ENCODE assay signal across 23 mouse cellular contexts in genomic region chr14:21602937-21603336, GRCm38 (mm10).
DNase-seq lines count a peak whose midpoint lies in the region; ATAC-seq lines count a peak whose summit lies in the region.
"Had no signal": no experiment of that assay in that cellular context is flagged by ENCODE, and none has a peak within 500 bp of the region (broad histone marks: within the 10 kb centered on the region; RNA-seq: fewer than 3 reads in every experiment).

No protein-coding gene starts in this region.

- H3K9ac ChIP-seq in embryonic facial prominence, embryonic 14.5 days (ENCODE audit: low read depth, low read length): no peak overlapping the region
- no peak overlapping the region for H3K9ac ChIP-seq in liver, embryonic 13.5 days
- H3K9ac ChIP-seq in stomach, embryonic 14.5 days (replicated peaks; ENCODE audit: low read depth, low read length): no peak overlapping the region
- no peak overlapping the region for H3K9ac ChIP-seq in forebrain, embryonic 15.5 days (replicated peaks)
- H3K9ac ChIP-seq: embryonic facial prominence, embryonic 13.5 days; forebrain, embryonic 13.5 days; limb, embryonic 12.5 days; midbrain, embryonic 13.5 days had no signal

- no peak overlapping the region for H3K27ac ChIP-seq in embryonic facial prominence, embryonic 14.5 days (replicated peaks; ENCODE audit: low read depth, low read length)
- no peak overlapping the region for H3K27ac ChIP-seq in embryonic facial prominence, embryonic 10.5 days (replicated peaks)
- no peak overlapping the region for H3K27ac ChIP-seq in liver, embryonic 13.5 days
- no peak overlapping the region for H3K27ac ChIP-seq in stomach, embryonic 14.5 days (ENCODE audit: low read length)
- no peak overlapping the region for H3K27ac ChIP-seq in forebrain, embryonic 15.5 days (replicated peaks)
- H3K27ac ChIP-seq: embryonic facial prominence, embryonic 13.5 days; forebrain, embryonic 13.5 days; hindbrain, postnatal 0 days; midbrain, embryonic 13.5 days had no signal

- no peak overlapping the region for H3K4me3 ChIP-seq in embryonic facial prominence, embryonic 14.5 days (ENCODE audit: low read depth, low read length)
- no peak overlapping the region for H3K4me3 ChIP-seq in embryonic facial prominence, embryonic 10.5 days
- H3K4me3 ChIP-seq in liver, embryonic 13.5 days (replicated peaks): no peak overlapping the region
- no peak overlapping the region for H3K4me3 ChIP-seq in stomach, embryonic 14.5 days (ENCODE audit: low read depth, low read length)
- no peak overlapping the region for H3K4me3 ChIP-seq in forebrain, embryonic 15.5 days
- H3K4me3 ChIP-seq: embryonic facial prominence, embryonic 13.5 days; forebrain, embryonic 13.5 days; limb, embryonic 12.5 days; midbrain, embryonic 13.5 days had no signal

- no peaks in the 10 kb centered on the region for H3K27me3 ChIP-seq in embryonic facial prominence, embryonic 14.5 days (replicated peaks; ENCODE audit: control insufficient read depth, insufficient read depth, low read length)
- H3K27me3 ChIP-seq in embryonic facial prominence, embryonic 10.5 days (replicated peaks; ENCODE audit: low read depth, poor library complexity, severe bottlenecking): no peaks in the 10 kb centered on the region
- H3K27me3 ChIP-seq in liver, embryonic 13.5 days: no peaks in the 10 kb centered on the region
- H3K27me3 ChIP-seq in stomach, embryonic 14.5 days (ENCODE audit: control insufficient read depth, insufficient read depth, low read length): no peaks in the 10 kb centered on the region
- no peaks in the 10 kb centered on the region for H3K27me3 ChIP-seq in forebrain, embryonic 15.5 days
- H3K27me3 ChIP-seq: embryonic facial prominence, embryonic 13.5 days; forebrain, embryonic 13.5 days; limb, embryonic 12.5 days; midbrain, embryonic 13.5 days; Patski had no signal

- no peaks in the 10 kb centered on the region for H3K36me3 ChIP-seq in embryonic facial prominence, embryonic 14.5 days (ENCODE audit: control insufficient read depth, insufficient read depth, low read length)
- no peaks in the 10 kb centered on the region for H3K36me3 ChIP-seq in embryonic facial prominence, embryonic 10.5 days (replicated peaks)
- no peaks in the 10 kb centered on the region for H3K36me3 ChIP-seq in liver, embryonic 13.5 days
- no peaks in the 10 kb centered on the region for H3K36me3 ChIP-seq in stomach, embryonic 14.5 days (ENCODE audit: control insufficient read depth, insufficient read depth, low read length)
- no peaks in the 10 kb centered on the region for H3K36me3 ChIP-seq in forebrain, embryonic 15.5 days
- H3K36me3 ChIP-seq: embryonic facial prominence, embryonic 13.5 days; limb, embryonic 12.5 days; midbrain, embryonic 13.5 days had no signal

- no peaks in the 10 kb centered on the region for H3K9me3 ChIP-seq in embryonic facial prominence, embryonic 14.5 days (ENCODE audit: control insufficient read depth, low read length)
- H3K9me3 ChIP-seq in embryonic facial prominence, embryonic 10.5 days: no peaks in the 10 kb centered on the region
- no peaks in the 10 kb centered on the region for H3K9me3 ChIP-seq in liver, embryonic 13.5 days (replicated peaks)
- H3K9me3 ChIP-seq in stomach, embryonic 14.5 days (ENCODE audit: control insufficient read depth, low read depth, low read length): no peaks in the 10 kb centered on the region
- no peaks in the 10 kb centered on the region for H3K9me3 ChIP-seq in forebrain, embryonic 15.5 days
- H3K9me3 ChIP-seq: embryonic facial prominence, embryonic 13.5 days; forebrain, embryonic 13.5 days; limb, embryonic 12.5 days; midbrain, embryonic 13.5 days had no signal

- DNase-seq in embryonic facial prominence, embryonic 14.5 days (ENCODE audit: low spot score): peak; percentile 48
- DNase-seq in embryonic facial prominence, embryonic 10.5 days (ENCODE audit: low spot score): no peak
- DNase-seq in 416B (ENCODE audit: low read depth): peak; percentile 69
- DNase-seq in liver, embryonic 13.5 days: no peak
- DNase-seq in T-cell, adult 2 months (ENCODE audit: low spot score): no peak
- DNase-seq in frontal cortex, postnatal 25 days (ENCODE audit: low spot score in 2 of 2): no peak
- DNase-seq: adrenal gland, adult 2 months; cerebellum, adult 11-12 months; gastrocnemius, postnatal 10 days; kidney, adult 9 months; kidney, postnatal 25 days; thymus, postnatal 25 days had no signal

- 0 out of 2 replicates have a peak, but pooled peaks cover 6% of the 10 kb centered on the region for H3K4me1 ChIP-seq in embryonic facial prominence, embryonic 14.5 days (ENCODE audit: control insufficient read depth, insufficient read depth, low read length)
- peaks cover 32% of the 10 kb centered on the region for H3K4me1 ChIP-seq in embryonic facial prominence, embryonic 10.5 days
- peaks cover 46% of the 10 kb centered on the region for H3K4me1 ChIP-seq in liver, embryonic 13.5 days (replicated peaks)
- peaks cover 16% of the 10 kb centered on the region for H3K4me1 ChIP-seq in stomach, embryonic 14.5 days (ENCODE audit: control insufficient read depth, insufficient read depth, low read length)
- peaks cover 41% of the 10 kb centered on the region for H3K4me1 ChIP-seq in forebrain, embryonic 15.5 days

- peak; percentile 60; the same call in 1 of the 2 replicates for ATAC-seq in embryonic facial prominence, embryonic 14.5 days (ENCODE audit: low read depth)
- ATAC-seq in liver, embryonic 13.5 days (ENCODE audit: low read depth): peak; percentile 74
- ATAC-seq in stomach, embryonic 14.5 days (ENCODE audit: insufficient number of reproducible peaks, insufficient read depth, low FRiP score, low read depth): peak; percentile 54; the same call in 1 of the 2 replicates
- no peak for ATAC-seq in forebrain, embryonic 15.5 days (replicated peaks)
- ATAC-seq: forebrain, embryonic 13.5 days; hindbrain, postnatal 0 days; intestine, embryonic 16.5 days; lung, postnatal 0 days; midbrain, embryonic 13.5 days; Patski had no signal

- 70% methylated on average over 4 of the region's 4 CpGs for WGBS in embryonic facial prominence, embryonic 14.5 days
- 83% methylated on average over 4 of the region's 4 CpGs for WGBS in embryonic facial prominence, embryonic 10.5 days
- 15% methylated on average over 4 of the region's 4 CpGs for WGBS in liver, embryonic 13.5 days (ENCODE audit: insufficient replicate concordance)
- 47% methylated on average over 4 of the region's 4 CpGs for WGBS in stomach, embryonic 14.5 days
- 79% methylated on average over 4 of the region's 4 CpGs for WGBS in forebrain, embryonic 15.5 days

- H3K4me2 ChIP-seq in embryonic facial prominence, embryonic 14.5 days (ENCODE audit: low read depth, low read length): no peak overlapping the region
- H3K4me2 ChIP-seq in liver, embryonic 13.5 days: no peak overlapping the region
- H3K4me2 ChIP-seq in stomach, embryonic 14.5 days (replicated peaks; ENCODE audit: low read depth, low read length): no peak overlapping the region
- H3K4me2 ChIP-seq in forebrain, embryonic 15.5 days (replicated peaks): no peak overlapping the region
- H3K4me2 ChIP-seq: embryonic facial prominence, embryonic 13.5 days; forebrain, embryonic 13.5 days; heart, embryonic 11.5 days; limb, embryonic 12.5 days; midbrain, embryonic 13.5 days had no signal

Comparison
In these comparisons a context has a peak if more than half of its experiments do, and no peak if none do; other contexts are left out.
1. DNase-seq: peak in embryonic facial prominence, embryonic 14.5 days (single experiment) and 416B (single experiment); none in embryonic facial prominence, embryonic 10.5 days (single experiment), liver, embryonic 13.5 days (single experiment), T-cell, adult 2 months (single experiment) and frontal cortex, postnatal 25 days (0 of 2).